Mouse (Mus musculus): Measurements from ENCODE around the gene Abtb2.

- TF ChIP-seq POLR2A (IDR thresholded peaks at IDR 0.05; ENCODE audit: borderline replicate concordance, insufficient read depth, low read length) (no peak), CTCF (IDR thresholded peaks at IDR 0.05; ENCODE audit: borderline replicate concordance, insufficient read depth, low read depth, low read length) (no peak)
These were observed 33.2 kb downstream of the Abtb2 start for GRCm38 (mm10) chr2:103599296-103599695.

Data from cerebellum, adult 2 months (tissue).